Mouse (Mus musculus): Measurements from ENCODE around the gene Sept12.

DNA sequence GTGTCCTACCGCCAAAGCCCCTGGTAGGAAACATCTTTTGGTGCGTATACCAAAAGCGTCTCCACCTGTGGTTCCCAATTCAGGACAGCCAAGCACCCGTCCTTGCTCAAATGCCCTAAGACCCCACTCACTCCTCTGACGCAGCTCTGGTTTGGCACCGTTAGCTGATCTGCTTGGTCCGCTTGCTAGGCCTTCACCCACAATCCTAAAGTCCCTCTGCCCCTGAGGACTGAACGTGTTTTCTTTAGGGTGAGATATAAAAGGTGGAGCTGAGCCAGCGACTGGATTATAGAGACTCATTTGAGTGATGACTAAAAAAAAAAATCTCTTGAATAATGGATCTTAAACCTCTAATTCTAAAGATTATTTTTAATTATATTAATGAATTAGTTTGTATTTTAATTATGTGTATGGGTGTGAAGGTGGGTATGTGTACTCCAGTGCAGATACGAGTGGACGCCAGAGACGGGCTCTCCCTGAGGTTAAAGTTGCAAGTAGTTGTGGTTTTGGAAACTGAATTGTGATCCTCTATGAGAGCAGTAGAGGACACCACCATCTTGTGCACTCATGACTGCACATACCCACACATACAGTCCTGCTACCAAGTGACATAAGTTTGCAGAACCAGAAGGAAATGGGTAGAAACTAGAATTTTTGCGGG lies 32.8 kb downstream of the Sept12 start:
- TF ChIP-seq GATA1 (IDR thresholded peaks at IDR 0.05; ENCODE audit: borderline replicate concordance, low read length), result no peak
- TF ChIP-seq FLI1 (IDR thresholded peaks at IDR 0.05; ENCODE audit: low read length), result no peak

Data from megakaryocyte, embryonic 14.5 days (primary cell).